Mouse (Mus musculus) common myeloid progenitor, adult 5-6 weeks (primary cell): ENCODE measurements at regions not wholly inside any gene's neighbourhood (a gene's known extent, or its start where the extent isn't known, plus 50 kb on each side); places are given as distances from the start of the nearest gene placed in this dataset.

Experiments
- ATAC-seq: replicated peaks from 2 replicates; pipeline ENCODE4 v1.8.0; 2016; ENCODE audit warnings: low read depth, mild to moderate bottlenecking, moderate TSS enrichment, inconsistent platforms; ENCODE audit not compliant: poor library complexity, severe bottlenecking

- no peak for ATAC-seq
These were observed 60.8 kb downstream of the Mis18a start for GRCm38 (mm10) chr16:90666271-90666986.

GRCm38 (mm10) chr16:90664086-90664485, 63.1 kb downstream of the Mis18a start:
- ATAC-seq = no peak

- no peak for ATAC-seq
These were observed 69.2 kb downstream of the Mis18a start for GRCm38 (mm10) chr16:90658050-90658449.

- no peak for ATAC-seq
These were observed 70.2 kb downstream of the Mis18a start for GRCm38 (mm10) chr16:90657027-90657426.

- no peak for ATAC-seq
These were observed 70.6 kb downstream of the Mis18a start for GRCm38 (mm10) chr16:90656571-90657011.

GRCm38 (mm10) chr16:90654853-90655252, 72.4 kb downstream of the Mis18a start:
- no peak for ATAC-seq

GRCm38 (mm10) chr16:90652821-90653220, 74.4 kb downstream of the Mis18a start:
- ATAC-seq = no peak

GRCm38 (mm10) chr16:90648161-90648560, 79.0 kb downstream of the Mis18a start:
- ATAC-seq = no peak

GRCm38 (mm10) chr16:90642671-90643070, 84.5 kb downstream of the Mis18a start:
- ATAC-seq = no peak

GRCm38 (mm10) chr16:90635216-90635615, 92.0 kb downstream of the Mis18a start:
- ATAC-seq = no peak

GRCm38 (mm10) chr16:90629976-90630375, 97.2 kb downstream of the Mis18a start:
- ATAC-seq = no peak

GRCm38 (mm10) chr16:90629121-90629930, 97.9 kb downstream of the Mis18a start:
- ATAC-seq = peak; percentile 69

GRCm38 (mm10) chr16:90628605-90629120, 98.5 kb downstream of the Mis18a start:
- no peak for ATAC-seq

- ATAC-seq = no peak
These were observed 101.1 kb downstream of the Mis18a start for GRCm38 (mm10) chr16:90626035-90626670.

- no peak for ATAC-seq
These were observed 101.7 kb downstream of the Mis18a start for GRCm38 (mm10) chr16:90625301-90626034.

GRCm38 (mm10) chr16:90624039-90624625, 103.1 kb downstream of the Mis18a start:
- no peak for ATAC-seq

GRCm38 (mm10) chr16:90622677-90623225, 104.5 kb downstream of the Mis18a start:
- no peak for ATAC-seq

GRCm38 (mm10) chr16:90621761-90622411, 105.3 kb downstream of the Mis18a start:
- ATAC-seq = no peak
